Mouse (Mus musculus): ENCODE measurements at regions not wholly inside any gene's neighbourhood (a gene's known extent, or its start where the extent isn't known, plus 50 kb on each side); places are given as distances from the start of the nearest gene placed in this dataset.
A peak's percentile ranks its signal among the peaks of the same experiment; 100 is the strongest.
"Not testable (repeated sequence)": the region's sequence is repeated elsewhere in the genome, so short reads cannot be mapped to it uniquely, and the experiment has no call there.

DNA sequence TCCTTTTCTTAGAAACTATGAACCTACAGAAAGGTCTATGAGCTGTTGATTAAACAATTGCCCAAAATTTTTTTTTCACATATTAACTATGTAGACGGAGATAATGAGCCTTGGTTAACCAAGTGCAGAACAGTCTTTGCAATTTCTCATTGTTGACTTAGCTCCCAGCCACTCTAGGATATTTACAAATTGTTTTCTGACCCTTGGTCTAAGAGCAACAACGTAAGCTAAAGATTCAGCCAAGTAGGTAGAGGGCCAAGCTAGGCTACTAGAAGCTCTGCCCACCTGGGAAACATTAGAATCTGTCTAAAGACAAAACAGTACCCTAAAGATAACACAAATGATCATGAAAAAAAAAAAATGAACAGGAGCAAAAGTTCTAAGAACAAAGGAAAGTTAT, 67.5 kb upstream of the Map9 start:
- no peak for ATAC-seq (ENCODE audit: low FRiP score)
- 88% methylated on average over 2 of the region's 2 CpGs for WGBS

DNA sequence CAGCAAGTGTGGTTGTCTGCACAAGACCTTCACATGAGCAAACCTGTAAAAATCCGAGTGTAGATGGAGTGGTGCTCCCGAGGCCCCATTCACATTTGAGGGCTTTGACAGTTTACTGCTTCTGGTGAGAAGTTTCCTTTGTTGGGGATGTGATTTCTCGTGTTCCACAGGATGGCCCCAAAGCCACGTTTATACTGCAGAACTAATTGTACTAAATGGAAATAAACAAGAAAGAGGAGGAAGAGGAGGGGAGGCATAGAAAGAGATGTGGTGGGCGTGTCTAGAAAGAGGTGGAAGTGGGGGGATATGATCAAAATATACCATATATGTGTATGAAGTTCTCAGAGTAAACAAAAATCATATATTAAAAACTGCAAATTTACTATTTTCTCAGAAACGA, 68.8 kb upstream of the Map9 start:
- Histone ChIP-seq H3K4me2 (no peak overlapping the region), H3K27ac (no peak overlapping the region), H3K4me3 (no peak overlapping the region), H3K9ac (no peak overlapping the region), H3K27me3 (no peaks in the 10 kb centered on the region), H3K9me3 (no peaks in the 10 kb centered on the region), H3K36me3 (no peaks in the 10 kb centered on the region), H3K4me1 (replicated peaks) (no peaks in the 10 kb centered on the region)
- no peak for ATAC-seq (ENCODE audit: low FRiP score)
- 77% methylated on average over 6 of the region's 6 CpGs for WGBS

More for the DNA sequence above, 67.5 kb upstream of the Map9 start:
- H3K4me3 ChIP-seq: no peak overlapping the region
- no peak overlapping the region for H3K27ac ChIP-seq
- no peak overlapping the region for H3K9ac ChIP-seq
- H3K27me3 ChIP-seq: no peaks in the 10 kb centered on the region
- no peak overlapping the region for H3K4me2 ChIP-seq
- H3K36me3 ChIP-seq: no peaks in the 10 kb centered on the region
- no peaks in the 10 kb centered on the region for H3K9me3 ChIP-seq
- no peaks in the 10 kb centered on the region for H3K4me1 ChIP-seq (replicated peaks)

DNA sequence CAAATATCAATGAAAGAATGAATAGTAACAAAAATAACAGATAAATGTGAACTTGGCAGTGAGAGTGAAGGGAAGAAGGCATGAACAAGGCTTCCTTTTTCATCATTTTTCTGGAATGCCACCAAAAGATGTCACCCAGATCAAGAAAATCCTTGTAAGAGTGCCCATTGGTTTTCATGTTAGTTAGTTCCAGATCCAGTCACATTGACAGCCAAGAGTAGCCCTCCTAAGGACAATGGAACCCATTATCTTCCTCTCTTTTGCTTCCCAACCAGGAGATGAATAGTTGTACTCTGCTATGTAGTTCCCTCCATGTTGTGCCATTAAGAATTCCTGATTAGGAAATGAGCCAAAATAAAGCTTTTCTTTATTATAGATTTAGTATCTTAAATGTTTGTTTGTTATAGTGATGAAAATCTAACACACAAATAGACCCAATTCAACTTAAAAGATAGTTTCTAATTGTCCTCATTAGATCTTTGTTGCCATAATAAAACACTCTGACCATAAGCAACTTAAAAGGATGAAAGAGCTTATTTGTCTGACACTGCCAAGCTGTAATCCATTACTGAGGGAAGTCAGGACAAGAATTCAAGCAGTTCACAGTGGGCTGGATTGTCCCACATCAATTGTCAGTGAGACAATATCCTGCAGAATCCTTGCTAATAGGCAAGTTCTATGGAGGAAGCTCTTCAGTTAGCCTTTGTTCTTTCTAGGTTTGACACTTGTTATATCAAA, 80.7 kb upstream of the Map9 start:
- no peaks in the 10 kb centered on the region for H3K9me3 ChIP-seq
- H3K27me3 ChIP-seq: no peaks in the 10 kb centered on the region
- ATAC-seq (ENCODE audit: low FRiP score): no peak
- H3K27ac ChIP-seq: no peak overlapping the region; the same call in 1 of the 2 replicates
- H3K4me2 ChIP-seq: no peak overlapping the region
- H3K36me3 ChIP-seq: no peaks in the 10 kb centered on the region
- H3K4me3 ChIP-seq: no peak overlapping the region
- H3K9ac ChIP-seq: no peak overlapping the region
- H3K4me1 ChIP-seq (replicated peaks): peaks cover 17% of the 10 kb centered on the region

DNA sequence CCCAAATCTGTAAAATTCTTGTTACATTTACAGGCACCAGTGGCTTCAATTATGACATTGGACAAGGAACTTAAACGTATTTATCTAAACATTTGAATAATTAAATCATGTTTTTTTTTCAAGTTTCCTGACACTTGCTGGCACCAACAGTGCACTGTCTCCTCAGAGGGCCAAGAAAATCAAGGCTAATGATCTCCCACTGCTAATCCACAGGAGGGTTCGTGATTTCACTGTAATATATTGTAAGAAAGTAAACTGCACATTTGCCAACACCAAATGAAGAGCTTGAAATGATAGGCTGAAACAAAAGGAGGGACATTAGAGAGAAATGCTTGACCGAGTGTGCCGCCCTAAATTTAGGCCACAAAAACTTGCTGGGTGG, 82.0 kb upstream of the Map9 start:
- Histone ChIP-seq H3K27ac (peak overlapping the region; percentile 35; the same call in 1 of the 2 replicates), H3K9ac (no peak overlapping the region), H3K4me2 (no peak overlapping the region), H3K4me1 (replicated peaks) (peaks cover 17% of the 10 kb centered on the region), H3K36me3 (no peaks in the 10 kb centered on the region), H3K4me3 (no peak overlapping the region), H3K9me3 (no peaks in the 10 kb centered on the region), H3K27me3 (no peaks in the 10 kb centered on the region)
- WGBS: 69% methylated on average over 4 of the region's 4 CpGs
- ATAC-seq (ENCODE audit: low FRiP score): peak; percentile 66; the same call in 1 of the 2 replicates

DNA sequence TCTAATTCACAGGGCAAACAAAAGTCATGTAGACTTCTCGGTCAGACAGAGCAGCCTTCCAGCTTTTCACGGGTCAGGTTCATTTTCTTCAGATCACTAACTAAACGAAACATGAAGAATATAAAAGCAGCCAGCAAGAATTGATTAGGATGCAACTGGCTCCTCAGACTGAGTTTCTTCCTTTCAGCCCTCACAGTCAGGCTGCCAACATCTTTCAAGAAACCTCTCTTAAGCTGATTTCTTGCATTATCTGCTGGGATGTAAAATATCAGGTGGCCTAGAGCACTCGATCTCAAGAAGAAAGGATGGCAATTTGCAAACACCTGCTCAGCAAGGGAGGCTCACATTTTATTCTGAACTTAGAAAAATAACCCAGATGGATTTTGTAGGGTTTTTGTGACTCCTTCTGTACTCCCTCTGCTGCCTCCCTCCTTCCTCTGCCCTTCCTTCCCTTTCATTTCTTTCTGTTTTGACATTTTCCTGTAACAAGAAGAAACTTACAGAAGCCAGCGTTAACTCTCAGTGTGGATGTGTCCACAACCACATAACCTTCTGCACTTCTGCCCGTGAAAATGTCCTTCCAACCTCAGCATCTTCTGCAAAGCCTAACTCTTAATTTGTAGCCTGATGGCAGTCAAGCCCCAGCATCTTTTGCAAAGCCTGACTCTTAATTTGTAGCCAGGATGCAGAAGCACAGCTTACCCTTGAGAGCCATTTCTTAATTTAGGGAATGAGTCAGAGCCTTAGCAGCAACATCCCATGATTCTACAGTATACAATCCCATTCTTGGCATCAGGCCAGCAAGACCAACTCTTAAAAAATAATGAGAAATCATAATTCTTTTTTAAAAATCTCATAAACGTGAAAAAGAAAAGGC, 82.7 kb upstream of the Map9 start:
- Histone ChIP-seq H3K9ac (no peak overlapping the region), H3K27ac (peak overlapping the region; percentile 60), H3K9me3 (no peaks in the 10 kb centered on the region), H3K4me2 (no peak overlapping the region), H3K36me3 (no peaks in the 10 kb centered on the region), H3K27me3 (no peaks in the 10 kb centered on the region), H3K4me1 (replicated peaks) (peaks cover 17% of the 10 kb centered on the region), H3K4me3 (no peak overlapping the region)
- WGBS: 43% methylated on average over 7 of the region's 7 CpGs
- ATAC-seq (ENCODE audit: low FRiP score): peak; percentile 74

DNA sequence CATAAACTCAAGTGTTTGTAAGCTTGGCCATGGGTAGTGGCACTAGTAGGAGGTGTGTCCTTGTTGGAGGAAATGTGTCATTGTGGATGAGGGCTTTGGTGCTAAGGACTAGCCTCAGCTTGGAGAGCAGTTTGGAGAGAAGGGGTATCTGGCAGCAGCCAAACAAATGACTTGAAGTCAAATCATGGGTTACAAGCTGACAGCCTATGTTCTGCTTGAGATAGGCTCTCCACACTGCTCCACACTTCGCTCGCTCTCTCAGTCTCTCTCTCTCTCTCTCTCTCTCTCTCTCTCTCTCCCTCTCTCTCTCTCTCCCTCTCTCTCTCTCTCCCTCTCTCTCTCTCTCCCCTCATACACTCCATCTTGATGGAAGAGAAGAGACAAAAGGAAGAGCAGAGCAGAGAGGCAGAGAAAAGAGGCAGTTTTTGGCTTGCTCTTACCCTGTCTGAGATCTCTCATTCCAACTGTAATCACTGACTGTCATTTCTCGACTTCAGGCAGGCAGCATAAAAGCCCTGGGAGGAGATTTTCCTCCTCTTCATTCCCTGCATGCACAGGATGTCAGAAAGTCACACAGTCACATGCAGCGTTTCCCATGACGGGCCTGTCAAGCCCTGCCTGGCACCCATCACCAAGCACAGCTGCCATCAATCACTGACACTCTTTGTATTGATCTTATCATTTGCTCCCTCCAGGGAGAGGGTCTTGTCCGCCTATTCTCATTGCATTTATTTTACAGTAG, 83.5 kb upstream of the Map9 start:
- H3K27me3 ChIP-seq: no peaks in the 10 kb centered on the region
- H3K36me3 ChIP-seq: no peaks in the 10 kb centered on the region
- H3K4me3 ChIP-seq: no peak overlapping the region
- no peak overlapping the region for H3K9ac ChIP-seq
- no peak overlapping the region for H3K4me2 ChIP-seq
- peak; percentile 81 for ATAC-seq (ENCODE audit: low FRiP score)
- no peaks in the 10 kb centered on the region for H3K9me3 ChIP-seq
- peaks cover 17% of the 10 kb centered on the region for H3K4me1 ChIP-seq (replicated peaks)
- WGBS: 39% methylated on average over 6 of the region's 6 CpGs
- peak overlapping the region; percentile 60 for H3K27ac ChIP-seq

DNA sequence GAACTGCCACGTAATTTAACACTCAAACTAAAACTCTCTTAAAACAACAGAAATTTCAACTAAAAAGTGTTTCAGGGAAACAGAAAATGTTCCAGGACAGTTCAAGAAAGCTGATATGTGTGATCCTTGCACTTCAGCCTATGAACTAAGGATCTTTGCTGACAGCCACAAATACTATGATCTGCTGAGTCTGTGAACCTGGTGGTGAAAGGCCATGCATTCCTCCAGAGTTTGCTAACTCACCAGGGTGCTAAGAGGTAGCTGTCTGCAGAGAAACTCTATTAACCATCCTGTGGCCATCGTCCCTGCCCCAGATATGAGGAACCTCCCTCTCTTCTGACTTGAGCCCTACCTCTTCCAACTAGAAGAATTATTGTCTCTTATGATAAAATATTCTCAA, 84.3 kb upstream of the Map9 start:
- H3K4me3 ChIP-seq; H3K36me3 ChIP-seq; H3K9ac ChIP-seq; H3K27me3 ChIP-seq; H3K27ac ChIP-seq; H3K4me2 ChIP-seq; ATAC-seq (ENCODE audit: low FRiP score); H3K9me3 ChIP-seq: not testable (repeated sequence)
- 83% methylated on average over 2 of the region's 2 CpGs for WGBS
- H3K4me1 ChIP-seq (replicated peaks): peaks cover 17% of the 10 kb centered on the region

DNA sequence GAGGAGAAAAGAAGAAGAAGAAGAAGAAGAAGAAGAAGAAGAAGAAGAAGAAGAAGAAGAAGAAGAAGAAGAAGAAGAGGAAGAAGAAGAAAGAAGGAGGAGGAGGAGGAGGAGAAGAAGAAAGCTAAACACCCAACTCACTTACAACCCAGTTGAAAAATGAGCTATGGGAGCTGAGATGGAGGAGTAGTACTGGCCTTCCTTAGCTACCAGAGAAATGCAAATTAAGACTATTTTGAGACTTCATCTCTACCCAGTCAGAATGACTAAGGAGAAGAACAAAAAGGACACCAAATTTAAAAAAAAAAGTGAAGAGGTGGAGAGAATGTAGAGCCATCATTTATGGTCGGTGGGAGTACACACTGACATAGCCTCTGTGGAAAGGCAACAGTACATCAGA, 85.9 kb upstream of the Map9 start:
- Histone ChIP-seq H3K27ac (no peak overlapping the region), H3K4me1 (replicated peaks) (peaks cover 17% of the 10 kb centered on the region), H3K9ac (no peak overlapping the region), H3K4me2 (no peak overlapping the region), H3K27me3 (no peaks in the 10 kb centered on the region), H3K9me3 (no peaks in the 10 kb centered on the region), H3K36me3 (no peaks in the 10 kb centered on the region), H3K4me3 (no peak overlapping the region)
- whole genome bisulfite sequencing: 92% methylated on average over 1 of the region's 1 CpGs
- no peak for ATAC-seq (ENCODE audit: low FRiP score)

DNA sequence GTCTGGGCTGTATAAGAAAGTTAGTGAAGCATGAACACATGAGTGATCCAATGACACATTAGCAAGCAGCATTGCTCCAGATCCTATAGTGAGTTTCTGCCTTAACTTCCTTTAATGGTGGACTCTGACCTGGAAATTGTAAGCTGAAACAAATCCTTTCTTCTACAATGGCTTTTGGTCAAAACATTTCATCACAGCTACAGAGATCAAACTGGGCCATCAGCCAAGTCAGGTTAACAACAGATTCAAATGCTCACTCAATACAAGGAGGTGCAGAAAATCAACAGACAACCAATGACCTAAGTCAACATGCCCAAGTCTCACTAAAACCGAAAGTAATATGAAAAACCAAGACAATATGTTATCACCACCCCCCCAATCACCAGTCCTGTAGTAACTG, 91.9 kb upstream of the Map9 start:
- H3K9ac ChIP-seq: no peak overlapping the region
- no peaks in the 10 kb centered on the region for H3K36me3 ChIP-seq
- no peak overlapping the region for H3K4me2 ChIP-seq
- 87% methylated on average over 1 of the region's 1 CpGs for WGBS
- no peaks in the 10 kb centered on the region for H3K27me3 ChIP-seq
- H3K9me3 ChIP-seq: no peaks in the 10 kb centered on the region
- no peak overlapping the region for H3K4me3 ChIP-seq
- no peak overlapping the region for H3K27ac ChIP-seq
- no peaks in the 10 kb centered on the region for H3K4me1 ChIP-seq (replicated peaks)
- ATAC-seq (ENCODE audit: low FRiP score): no peak

DNA sequence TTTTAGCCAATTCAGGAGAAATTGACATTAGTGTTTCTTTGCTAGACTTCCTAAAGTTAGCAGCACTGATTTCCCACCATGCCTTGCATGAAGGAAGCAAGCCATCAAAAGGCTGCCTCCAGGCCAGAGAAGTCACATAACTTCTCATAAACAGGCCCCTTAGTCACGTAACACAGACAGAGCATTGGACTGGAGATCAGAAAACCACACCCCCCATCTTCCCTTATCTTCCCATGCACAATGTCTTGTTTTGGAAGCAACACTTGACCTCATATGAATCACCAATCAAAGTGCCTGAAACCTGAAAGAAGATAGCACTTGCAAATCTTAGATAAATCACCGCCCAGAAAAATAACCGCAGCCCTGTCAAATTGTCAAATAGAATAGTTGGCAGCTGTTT, 95.9 kb upstream of the Map9 start:
- no peak overlapping the region for H3K4me2 ChIP-seq
- no peaks in the 10 kb centered on the region for H3K9me3 ChIP-seq
- no peak overlapping the region for H3K4me3 ChIP-seq
- no peak for ATAC-seq (ENCODE audit: low FRiP score)
- H3K27ac ChIP-seq: no peak overlapping the region
- 93% methylated on average over 3 of the region's 3 CpGs for WGBS
- H3K4me1 ChIP-seq (replicated peaks): no peaks in the 10 kb centered on the region
- no peaks in the 10 kb centered on the region for H3K36me3 ChIP-seq
- H3K9ac ChIP-seq: no peak overlapping the region
- H3K27me3 ChIP-seq: no peaks in the 10 kb centered on the region

DNA sequence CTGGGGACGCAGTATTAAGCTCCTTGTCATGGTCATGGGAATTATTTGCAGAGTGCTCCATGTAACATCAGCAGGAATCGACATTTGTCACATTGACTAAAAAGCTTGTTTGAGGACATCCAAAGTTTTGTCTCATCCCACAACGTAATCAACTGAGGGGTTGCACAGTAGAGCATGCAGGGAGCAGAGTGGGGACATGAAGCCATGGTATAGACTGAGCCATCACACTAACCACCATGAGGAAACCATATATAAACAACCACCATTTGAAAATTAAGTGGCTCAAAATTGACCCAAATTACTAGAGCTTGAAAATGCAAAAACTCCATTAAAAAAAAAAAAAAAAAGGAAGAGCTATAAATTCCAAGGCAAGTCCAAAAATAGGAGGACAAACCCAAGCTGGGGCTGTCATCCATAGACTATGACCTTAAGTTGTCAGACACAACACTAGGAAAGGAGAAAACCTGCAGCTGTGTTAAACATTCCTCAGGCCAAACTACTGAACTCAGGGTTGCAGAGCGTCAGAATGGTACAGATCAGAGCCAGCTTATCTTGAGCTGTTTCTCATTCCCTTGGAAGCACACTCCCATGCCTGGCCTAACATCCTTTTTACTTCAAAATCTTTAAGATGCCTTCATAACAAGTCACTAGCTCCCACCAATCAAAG, 97.7 kb upstream of the Map9 start:
- Histone ChIP-seq H3K9ac (no peak overlapping the region), H3K36me3 (no peaks in the 10 kb centered on the region), H3K9me3 (no peaks in the 10 kb centered on the region), H3K4me1 (replicated peaks) (no peaks in the 10 kb centered on the region), H3K27ac (no peak overlapping the region), H3K27me3 (no peaks in the 10 kb centered on the region), H3K4me2 (no peak overlapping the region), H3K4me3 (no peak overlapping the region)
- WGBS: 92% methylated on average over 4 of the region's 4 CpGs
- no peak for ATAC-seq (ENCODE audit: low FRiP score)

DNA sequence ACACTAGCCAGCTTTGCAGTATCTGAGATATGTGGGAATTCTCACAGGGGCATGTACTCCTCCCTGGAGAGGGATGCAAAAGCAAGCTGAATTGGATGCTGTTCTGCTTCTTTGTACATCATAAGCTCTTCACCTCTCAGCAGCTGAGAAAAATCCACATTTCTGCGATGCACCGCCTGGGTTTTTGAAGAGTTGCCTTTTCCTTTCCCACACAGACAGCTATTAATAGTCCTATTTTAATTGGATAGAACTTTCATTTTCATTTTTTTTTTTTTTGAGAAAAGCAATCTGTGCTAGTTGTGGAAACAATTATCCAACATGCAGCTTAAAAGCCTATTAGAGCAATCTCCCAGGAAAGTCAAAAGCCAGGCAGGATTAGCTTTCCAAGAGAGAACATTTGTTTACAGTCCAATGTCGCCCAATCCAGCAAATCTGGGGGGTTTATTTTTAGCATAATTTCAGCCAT, 105.2 kb upstream of the Gucy1a1 start:
- H3K36me3 ChIP-seq: no peaks in the 10 kb centered on the region
- H3K4me2 ChIP-seq: peak overlapping the region; percentile 25
- no peaks in the 10 kb centered on the region for H3K9me3 ChIP-seq
- no peaks in the 10 kb centered on the region for H3K27me3 ChIP-seq
- H3K4me3 ChIP-seq: no peak overlapping the region
- no peak overlapping the region for H3K9ac ChIP-seq
- WGBS: 66% methylated on average over 3 of the region's 3 CpGs
- peaks cover 12% of the 10 kb centered on the region for H3K4me1 ChIP-seq (replicated peaks)
- H3K27ac ChIP-seq: peak overlapping the region; percentile 87
- ATAC-seq (ENCODE audit: low FRiP score): peak; percentile 21
